ENCODE assay signal across 34 mouse cellular contexts in genomic region chr1:163439002-163439401, GRCm38 (mm10).
"Had no signal": no experiment of that assay in that cellular context is flagged by ENCODE, and none has a peak within 500 bp of the region (broad histone marks: within the 10 kb centered on the region; RNA-seq: fewer than 3 reads in every experiment).

No protein-coding gene starts in this region.

- H3K4me3 ChIP-seq: heart, embryonic 10.5 days; heart, embryonic 12.5 days; heart, embryonic 13.5 days; heart, embryonic 15.5 days; hindbrain, embryonic 10.5 days; hindbrain, embryonic 12.5 days; hindbrain, embryonic 13.5 days; hindbrain, embryonic 15.5 days; intestine, embryonic 15.5 days; kidney, embryonic 15.5 days; layer of hippocampus, adult 2 months; left cerebral cortex, adult 2 months had no signal

- DNase-seq: heart, postnatal 10 days; heart, postnatal 14 days; heart, postnatal 36 days; heart, postnatal 4 days; kidney, adult 11 months; kidney, adult 18-20 months; kidney, adult 2 months; kidney, adult 8-10 months; kidney, adult 9 months; kidney, postnatal 14 days; kidney, postnatal 25 days; kidney, postnatal 36 days; kidney, postnatal 4 days; layer of hippocampus, adult 9-11 months; layer of hippocampus, postnatal 36 days had no signal

- H3K27ac ChIP-seq: heart, embryonic 10.5 days; heart, embryonic 13.5 days; heart, embryonic 15.5 days; hindbrain, embryonic 10.5 days; hindbrain, embryonic 12.5 days; hindbrain, embryonic 13.5 days; hindbrain, embryonic 14.5 days; hindbrain, embryonic 15.5 days; hindbrain, postnatal 0 days; intestine, embryonic 15.5 days; kidney, embryonic 15.5 days; layer of hippocampus, adult 2 months; left cerebral cortex, adult 2 months had no signal

- H3K9ac ChIP-seq: heart, embryonic 12.5 days; heart, embryonic 13.5 days; heart, embryonic 15.5 days; hindbrain, embryonic 12.5 days; hindbrain, embryonic 13.5 days; hindbrain, embryonic 14.5 days; hindbrain, embryonic 15.5 days; intestine, embryonic 15.5 days; kidney, embryonic 15.5 days had no signal

- ATAC-seq: hindbrain, embryonic 16.5 days; hindbrain, postnatal 0 days; inflammation-experienced regulatory T-cells, adult 6 months; intestine, embryonic 15.5 days; intestine, embryonic 16.5 days; intestine, postnatal 0 days had no signal

- H3K4me2 ChIP-seq: heart, embryonic 11.5 days; heart, embryonic 12.5 days; heart, embryonic 13.5 days; heart, embryonic 15.5 days; hindbrain, embryonic 12.5 days; hindbrain, embryonic 13.5 days; hindbrain, embryonic 14.5 days; hindbrain, embryonic 15.5 days; intestine, embryonic 15.5 days; kidney, embryonic 15.5 days had no signal

- H3K4me1 ChIP-seq: hindbrain, embryonic 10.5 days; hindbrain, embryonic 12.5 days; hindbrain, embryonic 13.5 days; hindbrain, embryonic 15.5 days; intestine, embryonic 15.5 days had no signal

- H3K27me3 ChIP-seq: heart, embryonic 12.5 days; heart, embryonic 13.5 days; heart, embryonic 15.5 days; hindbrain, embryonic 12.5 days; hindbrain, embryonic 13.5 days; hindbrain, embryonic 15.5 days; intestine, embryonic 15.5 days; kidney, embryonic 15.5 days had no signal

- H3K9me3 ChIP-seq: heart, embryonic 15.5 days; hindbrain, embryonic 10.5 days; hindbrain, embryonic 12.5 days; hindbrain, embryonic 13.5 days; hindbrain, embryonic 15.5 days; intestine, embryonic 15.5 days; kidney, embryonic 15.5 days had no signal

- H3K36me3 ChIP-seq: heart, embryonic 10.5 days; heart, embryonic 12.5 days; heart, embryonic 13.5 days; heart, embryonic 15.5 days; hindbrain, embryonic 10.5 days; hindbrain, embryonic 12.5 days; hindbrain, embryonic 13.5 days; hindbrain, embryonic 15.5 days; intestine, embryonic 15.5 days; kidney, embryonic 15.5 days had no signal
